Mouse (Mus musculus) E14TG2a.4 (cell line): ENCODE measurements around the gene Ndel1.
A peak's percentile ranks its signal among the peaks of the same experiment; 100 is the strongest.

Experiments used
- H3K27me3 ChIP-seq: 2 replicates; pipeline ENCODE4 v1.6.1; 2014; ENCODE audit warnings: low read length, control low read depth; ENCODE audit not compliant: insufficient read depth
- H3K36me3 ChIP-seq: 2 replicates; pipeline ENCODE4 v1.6.1; 2014; ENCODE audit warnings: low read length, control low read depth; ENCODE audit not compliant: insufficient read depth
- H3K4me1 ChIP-seq: replicated peaks from 2 replicates; pipeline ENCODE4 v1.6.1; 2014; ENCODE audit warnings: low read depth, low read length, control low read depth
- H3K4me3 ChIP-seq: replicated peaks from 2 replicates; pipeline ENCODE4 v1.5.1; 2014; ENCODE audit warnings: mild to moderate bottlenecking, low read length
- H3K9me3 ChIP-seq: 2 replicates; pipeline ENCODE4 v1.6.1; 2014; ENCODE audit warnings: low read length, control low read depth
- CTCF ChIP-seq: conservative IDR thresholded peaks from 2 replicates; pipeline ENCODE4 v1.5.1; 2014; ENCODE audit warnings: low read length
- NANOG ChIP-seq: IDR thresholded peaks from 2 replicates; pipeline ENCODE4 v1.6.1; 2014; ENCODE audit warnings: borderline replicate concordance, low read length, mixed read lengths
- POU5F1 ChIP-seq: IDR thresholded peaks from 2 replicates; pipeline ENCODE4 v1.6.1; 2014; ENCODE audit warnings: low read length, borderline replicate concordance

The Ndel1 gene

GRCm38 (mm10) chr11:68787222-68787621 lies 84.4 kb downstream of the Ndel1 start:
- H3K4me1 ChIP-seq: peaks cover 44% of the 10 kb centered on the region
- H3K4me3 ChIP-seq: no peak overlapping the region
- no peaks in the 10 kb centered on the region for H3K9me3 ChIP-seq
- peaks cover 10% of the 10 kb centered on the region for H3K27me3 ChIP-seq
- no peak for TF ChIP-seq CTCF
- no peak for TF ChIP-seq NANOG
- TF ChIP-seq POU5F1: no peak
- H3K36me3 ChIP-seq: peaks cover 74% of the 10 kb centered on the region

GRCm38 (mm10) chr11:68785813-68786212 lies 85.8 kb downstream of the Ndel1 start:
- H3K9me3 ChIP-seq: no peaks in the 10 kb centered on the region
- H3K36me3 ChIP-seq: peaks cover 61% of the 10 kb centered on the region
- H3K4me3 ChIP-seq: peak overlapping the region; percentile 63
- H3K4me1 ChIP-seq: peaks cover 46% of the 10 kb centered on the region
- peaks cover 10% of the 10 kb centered on the region for H3K27me3 ChIP-seq
- TF ChIP-seq NANOG (no peak), CTCF (no peak), POU5F1 (no peak)

- Histone ChIP-seq H3K4me3 (no peak overlapping the region), H3K36me3 (peaks cover 35% of the 10 kb centered on the region), H3K9me3 (no peaks in the 10 kb centered on the region), H3K27me3 (peaks cover 10% of the 10 kb centered on the region), H3K4me1 (peaks cover 67% of the 10 kb centered on the region)
- TF ChIP-seq CTCF (no peak), POU5F1 (no peak), NANOG (no peak)
These were observed 89.3 kb downstream of the Ndel1 start for GRCm38 (mm10) chr11:68782336-68782735.

GRCm38 (mm10) chr11:68780466-68781114 lies 91.1 kb downstream of the Ndel1 start:
- TF ChIP-seq POU5F1 (no peak), NANOG (no peak), CTCF (no peak)
- peaks cover 59% of the 10 kb centered on the region for H3K4me1 ChIP-seq
- peaks cover 25% of the 10 kb centered on the region for H3K36me3 ChIP-seq

GRCm38 (mm10) chr11:68779735-68780465 lies 91.8 kb downstream of the Ndel1 start:
- Histone ChIP-seq H3K4me3 (peak overlapping the region; percentile 29), H3K9me3 (no peaks in the 10 kb centered on the region), H3K27me3 (peaks cover 10% of the 10 kb centered on the region), H3K4me1 (peaks cover 54% of the 10 kb centered on the region), H3K36me3 (peaks cover 18% of the 10 kb centered on the region)
- TF ChIP-seq CTCF (no peak), NANOG (0 out of 2 replicates have a peak, but pooled peaks have one; percentile 13), POU5F1 (no peak)

More at GRCm38 (mm10) chr11:68780466-68781114, 91.1 kb downstream of the Ndel1 start:
- Histone ChIP-seq H3K9me3 (no peaks in the 10 kb centered on the region), H3K27me3 (peaks cover 10% of the 10 kb centered on the region), H3K4me3 (peak overlapping the region; percentile 29)

GRCm38 (mm10) chr11:68778855-68779254 lies 92.8 kb downstream of the Ndel1 start:
- Histone ChIP-seq H3K4me3 (no peak overlapping the region), H3K36me3 (peaks cover 16% of the 10 kb centered on the region)

GRCm38 (mm10) chr11:68777933-68778332 lies 93.7 kb downstream of the Ndel1 start:
- no peaks in the 10 kb centered on the region for H3K9me3 ChIP-seq
- peaks cover 4% of the 10 kb centered on the region for H3K27me3 ChIP-seq
- peaks cover 25% of the 10 kb centered on the region for H3K36me3 ChIP-seq
- no peak overlapping the region for H3K4me3 ChIP-seq
- TF ChIP-seq POU5F1 (no peak), CTCF (no peak), NANOG (no peak)
- peaks cover 46% of the 10 kb centered on the region for H3K4me1 ChIP-seq

More at GRCm38 (mm10) chr11:68778855-68779254, 92.8 kb downstream of the Ndel1 start:
- TF ChIP-seq NANOG (no peak), CTCF (no peak), POU5F1 (no peak)
- H3K4me1 ChIP-seq: peaks cover 54% of the 10 kb centered on the region
- H3K27me3 ChIP-seq: peaks cover 7% of the 10 kb centered on the region
- H3K9me3 ChIP-seq: no peaks in the 10 kb centered on the region

- Histone ChIP-seq H3K9me3 (no peaks in the 10 kb centered on the region), H3K4me3 (no peak overlapping the region), H3K36me3 (peaks cover 42% of the 10 kb centered on the region), H3K27me3 (no peaks in the 10 kb centered on the region), H3K4me1 (peaks cover 31% of the 10 kb centered on the region)
- TF ChIP-seq NANOG (no peak), POU5F1 (no peak), CTCF (no peak)
These were observed 95.5 kb downstream of the Ndel1 start for GRCm38 (mm10) chr11:68776147-68776655.
